Mouse (Mus musculus) ovary, postnatal 14 days (tissue): ENCODE results near the gene Tmem91.

Source experiments
- DNase-seq: peaks from one replicate; pipeline ENCODE4 v3.0.0; 2022; ENCODE audit warnings: low spot score

Tmem91 gene

DNA sequence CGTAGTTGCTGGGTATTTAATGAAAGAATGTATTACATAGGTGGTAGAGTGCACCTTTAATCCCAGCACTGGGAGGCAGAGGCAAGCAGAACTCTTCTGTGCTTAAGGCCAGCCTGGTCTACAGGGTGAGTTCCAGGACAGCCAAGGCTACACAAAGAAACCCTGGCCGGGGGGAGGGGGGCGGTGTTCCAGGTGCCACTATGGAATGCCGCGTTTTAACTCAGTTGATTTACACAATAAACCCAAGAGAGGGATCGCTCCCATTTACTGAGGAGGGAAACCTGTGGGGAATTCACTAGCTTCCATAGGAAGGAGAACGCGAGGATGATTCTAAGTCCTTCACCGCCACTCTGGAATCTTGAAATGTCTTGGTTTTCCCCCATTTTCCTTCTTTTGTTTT lies 5.3 kb downstream of the Tmem91 start:
- DNase-seq: no peak

DNA sequence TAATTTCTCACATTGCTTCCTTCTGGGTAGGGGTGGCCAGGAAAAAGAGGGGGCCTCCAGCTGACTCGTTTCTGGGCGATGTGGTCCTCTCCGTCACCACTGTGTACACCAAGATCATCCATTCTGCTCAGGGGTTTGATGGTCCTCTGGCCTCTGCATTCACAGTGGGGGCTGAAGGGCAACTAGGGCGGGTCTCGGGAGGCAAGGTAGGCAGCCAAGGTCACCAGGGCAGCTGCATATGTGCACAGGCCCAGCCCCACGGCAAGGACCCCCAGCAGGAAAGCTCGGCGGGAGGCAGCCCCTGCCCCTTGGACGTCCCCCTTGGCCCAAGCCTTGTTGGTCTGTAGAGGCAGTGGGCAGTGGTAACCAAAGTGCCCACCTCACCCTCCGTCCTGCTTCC lies 5.8 kb downstream of the Tmem91 start:
- DNase-seq: no peak

DNA sequence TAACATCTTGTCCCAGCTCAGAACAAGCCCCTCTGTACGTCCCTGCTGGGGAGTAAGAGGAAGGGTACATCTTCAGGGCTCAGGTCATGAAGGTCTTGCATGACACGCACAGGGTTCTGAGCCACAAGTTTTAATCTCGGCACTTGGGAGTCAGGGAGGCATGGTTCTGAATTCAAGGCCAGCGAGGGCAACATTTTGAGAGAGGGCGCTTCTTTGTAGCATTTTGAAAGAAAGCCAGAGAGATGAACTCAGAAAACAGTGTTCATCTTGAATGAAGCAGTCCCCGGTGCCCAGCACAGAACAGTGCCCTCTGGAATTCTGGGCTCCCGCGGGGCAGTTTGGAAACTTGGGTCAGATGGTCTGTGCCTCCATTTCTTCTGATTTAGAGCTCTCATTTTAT lies 8.6 kb downstream of the Tmem91 start:
- DNase-seq: no peak

DNA sequence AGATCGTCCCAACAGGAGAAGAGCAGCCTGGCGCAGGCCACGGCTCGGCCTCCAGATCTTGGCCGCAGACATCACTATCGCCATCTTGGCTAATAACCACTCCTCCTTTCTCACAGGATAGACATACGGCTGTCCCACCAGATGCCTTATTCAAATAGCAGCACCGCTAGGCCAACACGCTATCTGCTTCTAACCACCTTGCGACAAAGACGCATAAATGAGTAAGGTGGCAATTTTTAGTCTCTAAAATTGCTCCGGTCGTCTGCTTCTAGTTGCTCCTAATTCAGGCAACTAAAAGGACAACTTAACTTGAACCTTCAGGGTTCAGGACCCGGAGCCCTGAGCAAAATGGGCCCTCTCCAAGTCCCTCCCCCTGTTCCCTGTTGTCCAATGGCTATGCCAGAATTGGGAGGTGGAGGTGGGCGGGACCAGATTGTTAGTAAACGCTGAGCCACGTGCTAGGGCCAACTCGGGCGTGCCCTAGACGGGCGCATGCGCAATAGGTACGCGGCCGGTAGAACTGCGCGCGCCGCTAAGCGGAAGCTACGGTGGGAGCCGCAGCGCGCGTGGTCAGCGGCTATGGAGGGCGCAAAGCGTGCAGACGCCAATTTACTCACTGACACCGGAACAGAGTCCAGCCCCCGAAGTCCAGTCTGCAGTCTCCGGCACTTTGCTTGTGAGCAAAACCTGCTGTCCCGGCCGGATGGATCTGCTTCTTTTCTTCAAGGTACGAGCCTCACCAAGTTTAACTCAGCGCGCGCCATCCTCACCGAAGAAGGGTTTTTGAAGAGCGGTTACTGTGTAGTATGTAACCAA lies 16.1 kb downstream of the Tmem91 start, which contains the start of the genes Bckdha and Exosc5:
Gene Bckdha, minus strand, starts transcription at position 325 of the 816 bp plus-strand sequence.
Gene Exosc5, plus strand, starts transcription at position 508 of the 816 bp plus-strand sequence.
- DNase-seq: peak; percentile 97

DNA sequence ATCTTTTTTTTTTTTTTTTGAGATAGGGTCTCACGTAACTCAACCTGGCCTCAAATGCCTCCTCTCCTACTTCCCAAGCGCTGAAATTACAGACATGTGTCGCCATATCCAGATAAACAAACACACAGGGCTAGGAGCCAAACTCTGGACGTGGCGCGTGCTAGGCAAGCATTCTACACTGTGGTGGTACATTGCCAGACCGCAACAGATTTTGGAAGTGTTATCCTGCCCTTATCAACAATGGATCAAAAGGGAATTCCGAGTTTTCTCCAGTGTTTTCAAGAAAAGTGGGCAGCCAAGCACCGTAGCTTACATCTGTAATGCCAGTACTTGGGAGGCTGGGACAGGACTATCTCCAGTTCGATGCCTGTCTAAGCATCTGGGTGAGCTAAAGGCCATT lies 17.2 kb downstream of the Tmem91 start:
- no peak for DNase-seq

DNA sequence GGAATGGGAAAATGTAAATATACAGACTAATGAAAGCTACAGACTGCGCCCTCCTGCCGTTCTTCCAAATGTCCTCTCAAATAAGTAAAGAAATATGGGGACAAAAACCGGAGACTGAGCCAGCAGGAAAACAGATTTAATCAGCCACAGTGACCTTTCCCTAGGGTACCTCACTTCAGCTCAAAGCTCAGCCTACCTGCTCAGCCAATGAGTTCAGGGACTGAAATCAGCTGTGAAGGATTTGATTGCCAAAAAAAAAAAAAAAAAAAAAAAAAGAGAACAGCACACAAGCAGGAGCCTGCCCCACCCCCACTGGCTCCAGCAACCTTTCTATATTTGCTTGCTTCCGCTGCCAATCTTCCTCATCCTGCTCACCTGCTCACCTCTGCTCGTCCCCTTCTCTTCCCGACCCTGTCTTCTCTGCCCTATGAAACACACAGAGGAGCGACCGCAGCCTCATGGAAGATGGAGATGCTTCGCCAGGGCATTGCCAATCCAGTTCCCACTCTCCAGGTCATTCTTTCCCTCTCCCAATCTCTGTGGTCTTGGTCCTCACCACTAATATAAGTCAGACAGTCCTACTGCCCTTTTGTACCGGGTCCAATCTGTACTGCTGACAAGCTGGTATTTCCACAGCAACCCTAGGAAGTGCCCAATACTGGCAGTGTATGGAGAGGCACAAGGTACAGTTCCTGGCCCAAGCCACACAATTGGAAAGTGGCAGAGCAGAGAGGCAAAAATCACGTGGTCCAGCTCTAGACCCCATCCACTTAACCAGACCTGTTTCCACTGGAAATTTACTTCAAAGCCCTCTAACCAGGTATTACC lies 19.2 kb downstream of the Tmem91 start:
- DNase-seq: no peak

DNA sequence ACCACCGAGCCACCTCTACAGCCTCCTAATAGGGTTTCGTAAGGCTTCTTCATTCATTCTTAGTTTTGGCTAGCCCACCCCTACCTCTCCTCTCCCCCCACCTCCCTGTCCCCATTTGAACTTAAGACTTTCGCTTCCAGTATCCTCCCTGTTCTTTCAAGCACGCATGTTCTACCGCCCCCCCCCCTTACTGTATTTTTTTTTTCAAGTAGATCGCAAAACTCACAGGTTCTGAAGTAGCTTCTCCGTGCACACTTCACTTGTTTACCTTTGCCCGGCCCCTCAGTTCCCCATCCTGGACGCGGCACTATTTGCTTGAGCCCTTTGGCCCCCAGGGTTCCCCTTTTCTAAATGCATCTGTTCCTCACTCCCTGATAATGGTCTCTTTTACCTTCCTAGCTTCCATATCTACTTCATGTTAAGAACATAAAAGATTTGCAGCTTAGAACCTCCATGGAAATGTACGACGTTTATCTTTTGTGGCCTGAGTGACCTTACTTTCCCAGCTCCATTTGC lies 22.7 kb downstream of the Tmem91 start:
- DNase-seq: no peak

DNA sequence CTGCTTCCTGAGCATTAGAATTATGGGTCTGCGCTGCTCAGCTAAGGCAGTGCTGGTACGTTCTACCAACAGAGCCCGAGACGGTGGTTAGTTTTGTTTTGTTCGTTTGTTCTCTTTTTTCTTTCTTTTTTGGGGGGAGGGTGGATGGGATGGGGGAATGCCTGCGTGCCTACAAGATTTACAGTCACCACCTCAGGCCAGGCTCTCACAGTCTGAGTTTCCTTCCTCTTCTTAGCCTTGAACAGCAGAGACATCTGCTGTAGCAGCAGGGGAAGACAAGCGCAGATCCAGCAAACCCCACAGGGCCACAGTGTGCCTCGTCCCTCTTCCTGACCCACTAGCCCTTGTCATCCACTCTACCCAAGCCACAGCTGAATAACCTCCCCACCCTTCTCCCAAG lies 23.7 kb downstream of the Tmem91 start:
- no peak for DNase-seq

DNA sequence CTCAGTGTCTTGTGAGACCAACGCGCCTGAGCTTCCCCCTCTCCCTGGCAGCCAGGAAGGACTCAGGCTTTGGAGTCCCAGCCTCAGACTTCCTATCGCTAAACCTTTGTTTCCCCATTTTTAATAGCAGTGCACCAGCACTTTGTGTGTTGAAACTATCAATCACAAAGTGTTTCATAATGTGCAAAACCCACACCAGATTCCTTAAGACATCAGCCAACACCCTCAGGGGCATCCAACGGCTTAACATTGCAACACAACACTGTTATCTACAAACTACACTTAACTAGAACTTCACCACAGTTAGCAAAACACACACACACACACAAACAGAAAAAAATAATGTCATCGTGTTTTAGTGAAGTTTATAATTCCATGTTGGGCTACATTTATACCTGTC lies 25.1 kb downstream of the Tmem91 start:
- no peak for DNase-seq

DNA sequence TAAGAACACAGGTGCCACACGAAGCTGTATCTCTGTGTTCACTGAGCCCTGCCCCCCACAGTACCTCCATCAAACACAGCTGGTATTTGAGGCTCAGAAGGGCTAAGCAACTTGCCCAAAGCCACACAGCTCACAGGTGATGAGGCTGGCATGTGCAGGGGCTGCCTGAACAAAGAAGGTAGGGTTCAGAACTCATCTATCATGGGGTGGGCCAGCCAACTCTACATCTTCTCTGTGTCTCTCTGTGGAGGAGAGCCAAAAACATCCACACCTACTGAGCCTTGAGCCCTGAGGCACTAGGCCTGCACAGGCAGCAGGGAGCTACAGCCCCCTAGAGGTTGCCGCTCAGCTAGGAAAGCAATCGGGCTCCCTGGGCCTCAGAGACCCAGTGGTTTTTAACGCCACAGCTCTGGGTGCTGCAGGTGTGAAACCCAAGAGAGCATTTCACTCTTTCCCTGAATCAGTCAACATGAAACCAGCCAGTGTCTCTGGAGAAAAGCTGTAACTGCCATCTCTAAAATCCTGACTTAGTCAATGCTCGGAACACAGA lies 27.3 kb downstream of the Tmem91 start:
- no peak for DNase-seq

DNA sequence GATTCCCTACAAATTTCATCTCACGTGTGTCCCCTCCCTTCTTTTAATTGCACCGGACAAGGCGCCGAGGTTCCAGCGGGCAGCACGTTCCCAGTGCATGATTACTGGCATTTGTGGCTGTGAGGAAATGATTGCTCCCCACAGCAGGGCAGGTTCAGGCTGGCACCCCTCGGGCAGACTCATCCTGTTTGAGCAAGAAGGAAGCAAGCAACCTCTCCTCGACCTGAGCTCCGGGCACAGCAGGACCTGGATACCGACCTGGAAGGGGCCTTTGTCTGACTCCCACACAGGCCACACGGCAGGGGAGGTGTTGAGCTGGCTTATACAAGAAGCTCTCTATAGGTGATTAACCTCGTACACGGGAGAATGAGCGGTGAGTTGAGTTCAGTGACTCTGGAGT lies 29.9 kb downstream of the Tmem91 start:
- DNase-seq: no peak

DNA sequence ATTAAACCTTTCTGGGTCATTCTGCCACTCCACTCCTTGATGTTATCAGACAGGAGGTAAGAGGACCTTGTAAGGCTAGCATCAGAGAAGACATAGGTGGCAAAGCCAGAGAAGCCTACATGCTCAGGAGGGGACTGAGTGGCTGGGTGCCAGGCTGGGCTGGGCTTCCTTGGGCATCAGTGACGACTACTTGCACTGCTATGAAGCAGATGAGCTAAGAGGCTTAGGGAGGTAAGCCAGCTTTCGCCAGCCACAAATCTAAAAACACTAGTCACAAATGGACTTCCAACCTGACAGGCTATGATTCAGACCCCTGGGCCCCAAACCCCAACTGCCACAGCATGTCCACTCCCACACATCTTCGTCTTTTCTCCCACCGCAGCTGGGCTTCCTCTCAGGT lies 30.3 kb downstream of the Tmem91 start:
- no peak for DNase-seq

DNA sequence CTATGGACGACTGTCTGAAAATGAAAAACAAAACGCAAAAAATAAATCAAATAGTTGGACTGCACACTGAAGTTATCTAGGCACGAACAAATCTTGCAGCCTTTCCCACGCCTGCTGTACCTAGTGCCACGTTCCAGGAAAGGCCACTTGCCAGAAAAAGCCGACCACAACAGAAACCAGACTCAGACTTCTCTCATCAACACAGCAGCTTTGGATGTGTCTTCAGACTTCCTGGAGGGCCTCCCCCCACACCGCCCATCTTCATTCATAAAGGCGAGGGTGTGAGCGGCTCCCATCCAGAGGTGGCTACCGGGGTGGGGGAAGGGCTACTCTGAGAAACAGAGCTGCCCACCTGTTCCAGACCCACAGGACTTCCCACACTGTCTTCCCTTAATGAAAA lies 30.8 kb downstream of the Tmem91 start:
- no peak for DNase-seq

DNA sequence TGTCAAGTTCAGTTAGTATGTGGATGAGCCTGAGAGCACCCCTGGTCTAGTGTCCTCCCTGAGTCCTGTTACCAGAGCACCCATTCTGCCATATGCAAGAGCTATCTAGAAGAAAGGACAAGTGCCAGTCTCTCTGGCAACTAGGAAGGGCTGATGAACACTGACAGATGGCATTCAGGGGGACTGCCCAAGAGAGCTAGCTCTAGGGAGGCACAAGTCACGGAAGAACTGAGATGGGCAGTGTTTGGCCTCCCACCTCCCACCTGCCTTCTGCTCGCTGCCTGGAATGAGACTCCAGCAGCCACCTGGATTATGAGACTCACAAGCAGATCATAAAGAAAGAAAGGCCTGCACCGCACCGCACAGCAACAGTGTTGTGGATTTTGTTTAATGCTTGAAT lies 35.2 kb downstream of the Tmem91 start:
- DNase-seq: no peak

DNA sequence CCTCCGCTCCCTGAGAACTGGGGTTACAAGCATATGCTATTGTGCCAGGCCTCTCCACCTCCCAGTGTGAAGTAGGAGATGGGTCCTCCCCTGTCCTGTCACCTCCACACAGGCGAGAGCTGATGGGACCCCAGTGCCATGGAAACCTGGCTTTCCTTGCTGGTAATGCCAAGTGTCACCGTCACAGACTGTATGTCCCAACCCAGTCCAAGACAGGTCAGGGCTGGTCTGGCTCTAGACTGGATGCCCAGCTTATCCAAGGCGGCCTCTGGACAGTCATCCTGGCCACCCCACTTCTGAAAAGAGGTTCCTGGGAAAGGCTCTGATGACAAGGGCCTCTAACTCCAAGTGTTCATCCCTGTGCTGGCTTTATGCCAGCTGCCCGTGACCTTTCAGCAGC lies 37.9 kb downstream of the Tmem91 start:
- no peak for DNase-seq

DNA sequence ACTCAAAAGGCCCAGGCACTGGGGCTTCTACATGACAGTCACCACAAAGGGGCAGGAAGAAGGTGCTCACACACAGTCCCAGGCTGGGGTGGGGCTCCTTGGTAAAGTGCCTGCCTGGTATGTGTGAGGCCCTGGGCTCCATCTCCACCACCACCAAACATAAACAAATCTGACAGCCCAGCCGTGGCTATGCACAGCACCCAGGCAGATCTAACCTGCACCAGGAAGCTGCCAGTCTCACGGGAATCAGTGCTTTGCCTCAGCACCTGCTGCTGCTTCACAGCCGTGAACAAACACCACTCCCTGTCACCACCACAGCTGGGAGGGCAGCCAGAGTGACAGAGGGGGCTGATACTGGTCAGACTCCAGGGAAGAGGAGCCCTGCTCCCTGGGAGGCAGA lies 38.6 kb downstream of the Tmem91 start:
- DNase-seq: no peak

DNA sequence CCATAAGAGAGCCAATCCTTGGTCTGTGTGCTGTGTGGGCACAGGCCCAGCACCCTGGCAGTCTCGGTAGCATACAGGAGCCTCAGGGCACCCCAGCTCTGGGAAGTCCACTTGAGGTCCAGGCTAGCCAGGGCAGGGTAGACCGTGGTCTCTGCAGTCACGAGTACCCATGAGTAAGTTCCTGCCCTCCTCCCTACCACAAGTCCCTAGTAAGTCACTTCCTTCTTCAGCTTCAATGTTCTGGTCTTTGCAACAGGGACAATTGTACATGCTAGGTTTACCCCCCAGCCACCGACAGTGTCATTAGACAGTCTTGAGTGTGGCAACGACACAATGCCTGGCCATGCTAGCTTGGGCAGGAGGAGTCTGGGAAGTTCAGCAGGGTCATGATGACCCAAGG lies 42.3 kb downstream of the Tmem91 start:
- DNase-seq: no peak

DNA sequence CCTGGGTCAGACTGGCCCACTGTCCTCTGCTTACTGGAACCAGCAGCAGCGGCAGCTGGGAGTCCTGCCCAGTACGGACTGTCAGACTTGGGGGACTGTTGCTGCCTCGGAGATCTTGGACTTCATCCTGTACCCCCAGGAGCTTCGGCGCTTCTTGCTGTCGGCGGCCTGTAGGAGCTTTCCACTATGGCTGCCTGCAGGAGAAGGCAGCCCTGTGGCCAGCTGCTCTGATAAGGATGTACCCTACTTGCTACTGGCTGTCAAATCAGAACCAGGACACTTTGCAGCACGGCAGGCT lies 46.7 kb downstream of the Tmem91 start:
- DNase-seq: no peak

DNA sequence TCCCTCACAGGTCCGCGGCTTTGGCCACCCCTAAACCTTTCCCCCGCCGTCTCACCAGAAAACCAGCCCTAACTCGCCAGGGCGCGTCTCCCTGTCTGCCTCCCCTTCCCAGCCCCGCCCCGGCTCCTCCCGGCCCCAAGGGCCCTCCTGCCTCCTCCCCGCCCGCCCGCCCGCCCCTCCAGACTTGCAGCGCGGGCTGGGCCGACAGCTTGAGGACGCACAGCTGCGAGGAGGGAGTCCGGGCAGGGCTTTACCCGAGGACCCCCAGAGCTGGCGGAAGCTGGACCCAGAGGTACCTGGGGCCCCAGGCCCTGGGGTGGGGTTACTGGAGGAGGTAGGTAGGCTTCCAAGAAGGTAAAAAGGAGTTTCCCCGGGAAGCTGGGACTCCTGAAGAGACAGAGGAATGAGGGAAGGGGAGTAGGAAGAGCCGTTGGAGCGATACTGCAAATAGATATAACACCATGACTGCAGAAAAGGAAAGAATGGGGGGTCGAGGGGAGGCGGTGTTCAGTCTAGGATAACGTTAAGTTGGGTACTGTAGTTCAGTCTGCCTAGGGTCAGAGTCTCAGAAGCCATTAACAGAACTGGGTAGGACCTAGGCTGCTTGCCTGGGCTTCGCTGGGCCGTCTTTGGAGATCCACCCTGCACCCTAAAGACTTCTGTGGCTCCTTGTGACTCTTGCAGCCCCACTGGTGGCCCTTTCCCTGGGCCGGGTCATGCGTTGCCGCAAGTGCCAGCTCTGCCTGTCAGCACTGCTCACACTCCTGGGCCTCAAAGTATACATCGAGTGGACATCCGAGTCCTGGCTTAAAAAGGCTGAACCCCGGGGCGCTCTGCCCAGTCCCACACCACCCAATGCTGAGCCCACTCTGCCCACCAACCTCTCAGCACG lies 47.3 kb downstream of the Tmem91 start:
- peak; percentile 46 for DNase-seq

DNA sequence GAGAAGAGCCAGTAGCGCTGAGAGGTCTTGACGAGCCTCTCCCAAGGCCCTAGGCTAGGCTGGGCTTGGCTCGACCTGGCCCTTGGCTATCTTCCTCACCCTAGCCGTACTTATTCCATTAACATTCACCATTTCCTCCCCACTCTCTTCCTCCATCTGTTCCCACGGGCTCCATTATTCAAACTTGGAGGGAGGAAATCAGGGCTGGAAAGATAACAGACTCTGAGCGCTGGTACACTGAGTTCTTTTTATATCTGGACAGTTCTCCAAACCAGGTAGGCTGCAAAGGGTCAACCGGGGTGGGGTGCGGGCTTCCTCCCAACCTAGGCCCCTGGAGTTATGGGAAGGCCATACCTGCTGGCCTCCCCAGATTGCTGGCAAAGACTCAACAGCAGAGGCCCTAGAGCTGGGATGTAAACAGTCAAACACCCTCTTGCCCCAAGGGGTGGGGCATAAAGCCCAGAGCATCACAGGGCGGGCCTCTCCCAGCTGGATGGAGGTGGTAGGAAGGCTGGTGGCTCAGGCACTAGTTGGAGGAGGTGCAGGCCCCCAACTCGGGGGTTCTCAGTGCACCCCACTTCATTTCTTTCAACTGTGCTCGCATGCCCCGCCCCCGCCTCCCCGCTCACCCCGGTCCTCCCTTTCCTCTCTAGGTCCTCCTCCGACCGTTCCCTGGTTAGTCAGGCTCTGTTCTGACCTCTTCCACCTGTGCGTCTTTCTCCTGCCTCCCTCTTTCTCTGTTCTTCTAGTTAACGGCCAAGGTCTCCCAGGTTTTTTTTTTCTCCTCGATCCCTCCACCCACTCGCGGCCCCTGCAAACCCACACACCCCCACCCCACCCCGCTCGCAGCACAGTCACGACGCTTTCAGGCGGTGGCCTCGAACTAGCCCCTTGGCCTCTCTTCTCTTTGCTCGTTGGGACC lies 48.2 kb downstream of the Tmem91 start, which contains the start of gene B3gnt8:
Gene B3gnt8, plus strand, starts transcription at position 146 of the 922 bp plus-strand sequence.
- DNase-seq: no peak
